Mouse (Mus musculus) CH12.LX (cell line): ENCODE results near the gene Cenpm. TPM values are rescaled to one million over a fixed set of nuclear protein-coding genes. Genes with fewer than 3 reads are reported as not detected.

Source experiments
- DNase-seq: peaks from one replicate; pipeline ENCODE4 v3.0.0-alpha.2; 2013; ENCODE audit errors: extremely low read depth
- H3K27ac ChIP-seq: 2 replicates; pipeline ENCODE4 v1.5.1; 2012; ENCODE audit warnings: low read depth, mild to moderate bottlenecking, control low read depth, moderate library complexity; ENCODE audit not compliant: insufficient read depth
- H3K27me3 ChIP-seq: replicated peaks from 2 replicates; pipeline ENCODE3; 2012; ENCODE audit warnings: inconsistent platforms
- H3K36me3 ChIP-seq, 2 experiments: replicated peaks in 1 of 2; 2 replicates each; pipeline versions ENCODE3 to v1.6.1; 2012; ENCODE audit warnings: inconsistent platforms in 1 of 2, low read length in 1 of 2, mild to moderate bottlenecking in 1 of 2, mixed read lengths in 1 of 2, moderate library complexity in 1 of 2; ENCODE audit not compliant: control insufficient read depth in 1 of 2, insufficient read depth in 1 of 2
- H3K4me1 ChIP-seq, 2 experiments: 2 replicates each; pipeline ENCODE4 v1.6.1; 2012; ENCODE audit warnings: inconsistent platforms in 1 of 2, moderate library complexity in 1 of 2; ENCODE audit not compliant: insufficient read depth in 2 of 2, control insufficient read depth in 1 of 2
- H3K4me2 ChIP-seq: 2 replicates; pipeline ENCODE4 v1.6.1; 2012; ENCODE audit warnings: low read depth, mild to moderate bottlenecking, control low read depth; ENCODE audit not compliant: poor library complexity, insufficient read depth, severe bottlenecking
- H3K4me3 ChIP-seq, 3 experiments: fragments of 150-350 bp in 1 of 3; sonication (generic) in 1 of 3; replicated peaks in 1 of 3; 2 replicates each; pipeline versions ENCODE3 to v1.5.1; 2011 to 2012; ENCODE audit warnings: low read depth in 2 of 3, low read length in 2 of 3, mild to moderate bottlenecking in 2 of 3, moderate library complexity in 2 of 3, control low read depth in 1 of 3, improper control_type of control experiment in 1 of 3, inconsistent platforms in 1 of 3, mixed read lengths in 1 of 3; ENCODE audit not compliant: poor library complexity in 1 of 3
- H3K79me2 ChIP-seq: replicated peaks from 2 replicates; pipeline ENCODE4 v1.6.1; 2012; ENCODE audit warnings: mild to moderate bottlenecking, moderate library complexity; ENCODE audit not compliant: control insufficient read depth, poor library complexity, insufficient read depth, severe bottlenecking; ENCODE audit errors: extremely low read depth
- H3K9ac ChIP-seq: 2 replicates; pipeline ENCODE4 v1.6.1; 2012; ENCODE audit warnings: low read depth, mild to moderate bottlenecking, control low read depth, moderate library complexity; ENCODE audit not compliant: insufficient read depth
- H3K9me3 ChIP-seq: replicated peaks from 2 replicates; pipeline ENCODE3; 2012; ENCODE audit warnings: low read length, inconsistent platforms, mixed read lengths
- CHD1 ChIP-seq: IDR thresholded peaks from 2 replicates; pipeline ENCODE4 v1.6.1; 2012; ENCODE audit warnings: low read depth, low read length, improper control_type of control experiment, inconsistent platforms
- E2F4 ChIP-seq: IDR thresholded peaks from 2 replicates; pipeline ENCODE4 v1.6.1; 2011; ENCODE audit warnings: low read depth, low read length, improper control_type of control experiment; ENCODE audit not compliant: insufficient replicate concordance
- ELF1 ChIP-seq: IDR thresholded peaks from 2 replicates; pipeline ENCODE4 v1.6.1; 2014; ENCODE audit warnings: low read depth, mild to moderate bottlenecking, inconsistent platforms, low read length, improper control_type of control experiment
- EP300 ChIP-seq: IDR thresholded peaks from 2 replicates; pipeline ENCODE4 v1.6.1; 2011; ENCODE audit warnings: low read length, improper control_type of control experiment
- JUN ChIP-seq: IDR thresholded peaks from 2 replicates; pipeline ENCODE4 v1.6.1; 2011; ENCODE audit warnings: low read depth, mild to moderate bottlenecking, low read length, improper control_type of control experiment, moderate library complexity; ENCODE audit not compliant: insufficient read depth
- MEF2A ChIP-seq: IDR thresholded peaks from 2 replicates; pipeline ENCODE4 v1.6.1; 2014; ENCODE audit warnings: low read depth, mild to moderate bottlenecking, inconsistent platforms, low read length, improper control_type of control experiment, borderline replicate concordance
- MXI1 ChIP-seq: IDR thresholded peaks from 2 replicates; pipeline ENCODE4 v1.6.1; 2011; ENCODE audit warnings: mild to moderate bottlenecking, low read depth, low read length, improper control_type of control experiment
- MYC ChIP-seq: IDR thresholded peaks from 2 replicates; pipeline ENCODE4 v1.6.1; 2011; ENCODE audit warnings: low read depth, mild to moderate bottlenecking, improper control_type of control experiment, low read length
- RAD21 ChIP-seq: IDR thresholded peaks from 2 replicates; pipeline ENCODE4 v1.6.1; 2011; ENCODE audit warnings: low read depth, mild to moderate bottlenecking, low read length, improper control_type of control experiment, moderate library complexity
- SIN3A ChIP-seq: IDR thresholded peaks from 2 replicates; pipeline ENCODE4 v1.6.1; 2012; ENCODE audit warnings: low read length, improper control_type of control experiment, inconsistent platforms
- UBTF ChIP-seq: IDR thresholded peaks from 2 replicates; pipeline ENCODE4 v1.6.1; 2012; ENCODE audit warnings: low read depth, mild to moderate bottlenecking, inconsistent platforms, low read length, improper control_type of control experiment, moderate library complexity
- USF1 ChIP-seq: IDR thresholded peaks from 2 replicates; pipeline ENCODE4 v1.6.1; 2014; ENCODE audit warnings: low read depth, mild to moderate bottlenecking, inconsistent platforms, low read length, improper control_type of control experiment
- ZMIZ1 ChIP-seq: IDR thresholded peaks from 2 replicates; pipeline ENCODE4 v1.6.1; 2012; ENCODE audit warnings: low read depth, mild to moderate bottlenecking, inconsistent platforms, low read length, improper control_type of control experiment
- dilution Hi-C: fragments of 300-500 bp; cut with MboI; formaldehyde crosslinking; loops from 2 replicates; pipeline ENCODE4 v1.14.3; 2020; ENCODE audit warnings: low sequenced_read_pairs; ENCODE audit not compliant: extremely low pct_unique_long_range_greater_than_20kb, extremely low pct_ligation_motif_present
- in situ Hi-C: fragments of 300-500 bp; cut with MboI; formaldehyde crosslinking; loops from 3 replicates; pipeline ENCODE4 v1.14.3; 2019; ENCODE audit warnings: low sequenced_read_pairs, low pct_ligation_motif_present, low pct_unique_long_range_greater_than_20kb, mixed read lengths
- polyA plus RNA-seq: library from polyadenylated mRNA; unstranded; fragments of >175 nt; gene quantifications from 2 replicates; pipeline ENCODE4 v1.2.1, GENCODE M21; 2012; ENCODE audit warnings: low read depth; ENCODE audit not compliant: insufficient read length
- total RNA-seq, 2 experiments: library from RNA; depleted of rRNA; stranded (reverse); fragments of 300-350 nt in 1 of 2; fragments of >200 nt in 1 of 2; gene quantifications; 2 replicates each; pipeline ENCODE4 v1.2.3; 2012 to 2014

Cenpm gene
- total and polyA plus RNA-seq, 3 experiments: 22.8 to 39.6 (median 34.2) TPM

- TF ChIP-seq ELF1 (no peak), EP300 (no peak), JUN (no peak), USF1 (no peak)
- Histone ChIP-seq H3K9me3 (peaks cover 9% of the 10 kb centered on the region), H3K79me2 (peaks cover 71% of the 10 kb centered on the region), H3K27ac (peak overlapping the region; percentile 17), H3K4me1 (peaks cover 17 to 44% of the 10 kb centered on the region in 2 experiments), H3K4me3 (peak overlapping the region; percentile 74 to 98 (median 93)), H3K36me3 (peaks cover 22 to 47% of the 10 kb centered on the region in 2 experiments), H3K27me3 (no peaks in the 10 kb centered on the region), H3K9ac (peak overlapping the region; percentile 82), H3K4me2 (peak overlapping the region; percentile 88)
- dilution Hi-C loops: no loop called here
- in situ Hi-C loops: loop anchor here (10.0 kb wide), 1 partner anchor 66 kb away; the partner anchor contains the start of gene Srebf2
- DNase-seq: no peak
Measured at GRCm38 (mm10) chr15:82211281-82211680, 33.3 kb downstream of the Cenpm start.

- peaks cover 27 to 52% of the 10 kb centered on the region in 2 experiments for H3K36me3 ChIP-seq
- peak overlapping the region; percentile 25; the same call in 1 of the 2 replicates for H3K27ac ChIP-seq
- peaks cover 9% of the 10 kb centered on the region for H3K9me3 ChIP-seq
- DNase-seq: no peak
- no peaks in the 10 kb centered on the region for H3K27me3 ChIP-seq
- TF ChIP-seq CHD1: peak; percentile 79; the same call in 1 of the 2 replicates
- TF ChIP-seq RAD21: no peak
- no peak for TF ChIP-seq E2F4
- TF ChIP-seq ZMIZ1: 0 out of 2 replicates have a peak, but pooled peaks have one; percentile 31
- TF ChIP-seq UBTF: no peak
- TF ChIP-seq MYC: no peak
- TF ChIP-seq MEF2A: no peak
- TF ChIP-seq MXI1: peak; percentile 26; the same call in 1 of the 2 replicates
- no peak for TF ChIP-seq SIN3A
- H3K4me1 ChIP-seq: peaks cover 22 to 44% of the 10 kb centered on the region in 2 experiments
- dilution Hi-C loops (no loop called here), in situ Hi-C loops (loop anchor here (10.0 kb wide), 1 partner anchor 66 kb away; the partner anchor contains the start of gene Srebf2)
- peak overlapping the region; percentile 74 to 98 (median 93) for H3K4me3 ChIP-seq
- H3K79me2 ChIP-seq: peaks cover 70% of the 10 kb centered on the region
- peak overlapping the region; percentile 88 for H3K4me2 ChIP-seq
- H3K9ac ChIP-seq: peak overlapping the region; percentile 82
Measured at GRCm38 (mm10) chr15:82210801-82211200, 33.7 kb downstream of the Cenpm start.
